Mouse (Mus musculus) embryo, embryonic 10 days (tissue): Measurements from ENCODE around the gene Slc44a3.
"Not testable (repeated sequence)": the region's sequence is repeated elsewhere in the genome, so short reads cannot be mapped to it uniquely, and the experiment has no call there.

Experiments
- DNase-seq: peaks from one replicate; pipeline ENCODE4 v3.0.0-alpha.2; 2015; ENCODE audit warnings: low spot score

Gene Slc44a3

GRCm38 (mm10) chr3:121552723-121553122 is 20.5 kb upstream of the Slc44a3 start:
- DNase-seq = no peak

GRCm38 (mm10) chr3:121550370-121550769 is 18.2 kb upstream of the Slc44a3 start:
- DNase-seq = peak; percentile 82

GRCm38 (mm10) chr3:121547851-121548624 is 15.8 kb upstream of the Slc44a3 start:
- DNase-seq = no peak

- DNase-seq = no peak
These were observed 8.4 kb upstream of the Slc44a3 start for GRCm38 (mm10) chr3:121540621-121541020.

GRCm38 (mm10) chr3:121539871-121540431 is 7.7 kb upstream of the Slc44a3 start:
- DNase-seq = peak; percentile 89

- not testable (repeated sequence) for DNase-seq
These were observed 6.6 kb upstream of the Slc44a3 start for GRCm38 (mm10) chr3:121538847-121539246.

GRCm38 (mm10) chr3:121537996-121538395 is 5.8 kb upstream of the Slc44a3 start:
- DNase-seq = no peak

- DNase-seq = no peak
These were observed 4.6 kb upstream of the Slc44a3 start for GRCm38 (mm10) chr3:121536803-121537202.

GRCm38 (mm10) chr3:121535813-121536504 is 3.8 kb upstream of the Slc44a3 start:
- DNase-seq = peak; percentile 62

GRCm38 (mm10) chr3:121531370-121532148 is 645 bp downstream of the Slc44a3 start:
- DNase-seq = no peak

GRCm38 (mm10) chr3:121530546-121531258 is 1.5 kb downstream of the Slc44a3 start:
- DNase-seq = no peak

- no peak for DNase-seq
These were observed 5.8 kb downstream of the Slc44a3 start for GRCm38 (mm10) chr3:121526096-121527093.

GRCm38 (mm10) chr3:121521633-121522125 is 10.5 kb downstream of the Slc44a3 start:
- no peak for DNase-seq

- DNase-seq = no peak
These were observed 11.1 kb downstream of the Slc44a3 start for GRCm38 (mm10) chr3:121521123-121521522.

- DNase-seq = no peak
These were observed 15.2 kb downstream of the Slc44a3 start for GRCm38 (mm10) chr3:121517030-121517429.

- DNase-seq = no peak
These were observed 23.1 kb downstream of the Slc44a3 start for GRCm38 (mm10) chr3:121509141-121509540.

- DNase-seq = no peak
These were observed 24.5 kb downstream of the Slc44a3 start for GRCm38 (mm10) chr3:121507678-121508077.

- DNase-seq = no peak
These were observed 25.4 kb downstream of the Slc44a3 start for GRCm38 (mm10) chr3:121506756-121507155.

GRCm38 (mm10) chr3:121506175-121506574 is 26.0 kb downstream of the Slc44a3 start:
- DNase-seq = no peak

- DNase-seq = no peak
These were observed 27.2 kb downstream of the Slc44a3 start for GRCm38 (mm10) chr3:121504927-121505487.
